Mouse (Mus musculus): ENCODE results near the gene Celf5. TPM values are rescaled to one million over a fixed set of nuclear protein-coding genes. Genes with fewer than 3 reads are reported as not detected.

Celf5 gene
- polyA plus RNA-seq, 1 experiment from 2014 or later: 61.3 TPM

DNA sequence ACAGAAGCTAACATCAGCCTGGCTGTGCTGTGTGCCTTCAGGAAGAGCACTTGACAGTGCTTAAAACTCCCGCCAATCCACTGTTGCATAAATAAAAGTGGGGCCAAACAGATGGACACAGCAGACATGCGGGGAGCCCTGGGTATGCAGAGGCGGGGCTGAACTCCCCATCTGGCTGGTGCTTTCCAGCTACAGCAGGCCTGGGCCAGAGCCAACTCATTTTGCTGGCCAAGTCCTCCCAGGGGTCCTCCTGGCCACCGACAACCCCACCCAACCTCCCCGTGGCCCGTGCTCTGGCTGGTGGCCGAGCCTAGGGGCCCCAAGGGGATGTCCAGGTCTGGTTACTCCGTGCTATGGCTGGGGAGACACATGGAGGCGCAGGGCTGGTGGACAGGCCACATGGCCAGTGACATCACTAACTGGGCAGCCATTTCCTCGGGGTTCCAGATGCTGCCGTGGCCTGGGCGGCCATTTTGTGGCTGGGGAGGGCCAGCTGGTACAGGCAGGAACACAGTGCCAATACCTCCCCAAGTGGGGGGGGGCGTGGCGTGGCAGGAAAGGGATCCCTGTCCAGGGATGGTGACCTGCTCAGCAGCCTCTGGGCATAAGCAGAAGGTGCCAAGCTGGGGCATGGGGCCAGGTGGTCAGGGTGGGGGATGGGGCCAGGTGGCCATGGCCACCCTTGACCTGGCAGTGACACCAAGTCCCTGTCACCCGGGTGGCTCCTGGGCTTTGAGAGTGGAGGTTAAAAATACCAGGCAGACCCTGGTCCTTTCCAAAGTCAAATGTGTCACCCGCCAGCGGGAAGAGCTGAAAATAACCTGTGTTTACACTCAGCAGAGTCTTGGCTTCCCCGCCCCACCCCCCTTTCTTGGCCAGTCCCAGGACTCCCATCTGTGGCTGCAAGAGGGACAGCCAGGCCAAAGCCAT, 70.8 kb downstream of the Celf5 start:
- H3K4me3 ChIP-seq: no peak overlapping the region

DNA sequence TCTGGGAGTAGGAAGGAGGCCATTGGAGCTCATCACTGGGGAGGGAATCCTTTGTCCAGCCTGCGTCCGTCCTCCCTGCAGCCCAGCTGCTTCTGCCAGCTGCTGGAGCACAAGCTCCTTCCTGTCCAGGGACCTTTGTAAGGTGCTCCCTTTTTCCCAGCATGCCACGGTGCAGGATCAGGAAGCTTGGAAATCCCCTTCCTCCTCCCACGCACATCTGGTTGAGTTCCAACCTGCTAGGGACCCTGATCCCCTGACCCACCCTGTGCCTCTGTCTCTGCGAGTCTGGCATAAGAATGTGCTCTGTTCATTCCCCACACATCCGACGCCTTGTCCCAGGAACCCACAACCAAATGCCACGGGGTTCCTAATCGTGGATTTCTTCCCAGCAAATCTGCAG, 71.5 kb downstream of the Celf5 start:
- H3K9ac ChIP-seq: no peak overlapping the region
- H3K27ac ChIP-seq: peak overlapping the region; percentile 77
- H3K36me3 ChIP-seq: peaks cover 36% of the 10 kb centered on the region
- peaks cover 99% of the 10 kb centered on the region for H3K4me1 ChIP-seq (replicated peaks)
- H3K9me3 ChIP-seq: no peaks in the 10 kb centered on the region
- WGBS: 74% methylated on average over 9 of the region's 9 CpGs
- no peak overlapping the region for H3K4me2 ChIP-seq
- ATAC-seq (ENCODE audit: low FRiP score): no peak
- H3K4me3 ChIP-seq: no peak overlapping the region
- peaks cover 34% of the 10 kb centered on the region for H3K27me3 ChIP-seq

More for the DNA sequence above, 70.8 kb downstream of the Celf5 start:
- peaks cover 28% of the 10 kb centered on the region for H3K36me3 ChIP-seq
- no peaks in the 10 kb centered on the region for H3K9me3 ChIP-seq
- peak overlapping the region; percentile 10; the same call in 1 of the 2 replicates for H3K9ac ChIP-seq
- 0 out of 2 replicates have a peak, but pooled peaks have one; percentile 4 for ATAC-seq (ENCODE audit: low FRiP score)
- peak overlapping the region; percentile 13; the same call in 1 of the 2 replicates for H3K4me2 ChIP-seq
- 55% methylated on average over 18 of the region's 18 CpGs for WGBS
- peaks cover 99% of the 10 kb centered on the region for H3K4me1 ChIP-seq (replicated peaks)
- peaks cover 26% of the 10 kb centered on the region for H3K27me3 ChIP-seq
- peak overlapping the region; percentile 77 for H3K27ac ChIP-seq

DNA sequence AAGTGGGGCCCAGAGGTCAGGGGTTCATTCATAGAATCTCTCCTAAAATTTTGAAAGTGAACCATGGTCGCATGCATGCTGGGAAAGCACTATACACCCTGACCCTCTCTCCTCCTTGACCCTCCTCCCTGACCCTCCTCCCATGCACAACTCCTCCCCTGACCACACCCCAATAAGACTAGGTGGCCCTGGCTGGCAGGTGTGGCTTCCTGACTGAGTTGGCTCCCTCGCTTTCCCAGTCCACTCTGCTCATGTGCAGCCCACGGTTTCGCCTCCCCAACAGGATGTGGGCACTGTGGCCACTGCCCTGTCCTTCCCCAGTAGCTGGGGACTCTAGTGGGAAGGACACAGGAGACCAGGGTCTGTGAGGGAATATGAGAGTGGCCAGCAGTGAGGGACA, 72.2 kb downstream of the Celf5 start:
- H3K4me3 ChIP-seq: no peak overlapping the region
- peaks cover 94% of the 10 kb centered on the region for H3K4me1 ChIP-seq (replicated peaks)
- peak overlapping the region; percentile 77 for H3K27ac ChIP-seq
- 72% methylated on average over 4 of the region's 4 CpGs for WGBS
- H3K9ac ChIP-seq: no peak overlapping the region; the same call in 1 of the 2 replicates
- peaks cover 40% of the 10 kb centered on the region for H3K27me3 ChIP-seq
- no peak overlapping the region for H3K4me2 ChIP-seq
- peaks cover 42% of the 10 kb centered on the region for H3K36me3 ChIP-seq
- H3K9me3 ChIP-seq: no peaks in the 10 kb centered on the region
- ATAC-seq (ENCODE audit: low FRiP score): no peak

GRCm38 (mm10) chr10:81409330-81409729, 73.2 kb downstream of the Celf5 start:
- Histone ChIP-seq H3K4me2 (0 out of 2 replicates have a peak overlapping the region, but pooled peaks have one; percentile 4), H3K9me3 (no peaks in the 10 kb centered on the region), H3K27ac (no peak overlapping the region), H3K27me3 (peaks cover 47% of the 10 kb centered on the region), H3K36me3 (peaks cover 50% of the 10 kb centered on the region), H3K4me1 (replicated peaks) (peaks cover 88% of the 10 kb centered on the region), H3K9ac (no peak overlapping the region), H3K4me3 (no peak overlapping the region)
- ATAC-seq (ENCODE audit: low FRiP score): no peak
- 13% methylated on average over 8 of the region's 8 CpGs for WGBS

Small RNA genes within 50 kb of the gene (microRNA-seq; reads per million reads assigned to microRNA genes)
- gene Gm25595 (not detected), gene Mir1191b (0.70 reads per million)

Other genes with a start within 250 kb of the Celf5 start
- 19.7 and 21.6 TPM in 2 replicates for gene Zfr2, start 249.6 kb downstream of the Celf5 start, polyA plus RNA-seq (2015; fragmentation: Nextera tagmentation; extraction: Ambion mirVana)
- gene Matk, start 229.8 kb downstream of the Celf5 start, polyA plus RNA-seq (2015; fragmentation: Nextera tagmentation; extraction: Ambion mirVana): 16.4 and 16.9 TPM in 2 replicates
- 134 and 144 TPM in 2 replicates for gene Mrpl54, start 215.8 kb downstream of the Celf5 start, polyA plus RNA-seq (2015; fragmentation: Nextera tagmentation; extraction: Ambion mirVana)
- 29.7 and 30.6 TPM in 2 replicates for gene Apba3, start 215.7 kb downstream of the Celf5 start, polyA plus RNA-seq (2015; fragmentation: Nextera tagmentation; extraction: Ambion mirVana)
- 4.5 and 5.2 TPM in 2 replicates for gene Tjp3, start 191.1 kb downstream of the Celf5 start, polyA plus RNA-seq (2015; fragmentation: Nextera tagmentation; extraction: Ambion mirVana)
- 97.2 and 102 TPM in 2 replicates for gene Pip5k1c, start 189.7 kb downstream of the Celf5 start, polyA plus RNA-seq (2015; fragmentation: Nextera tagmentation; extraction: Ambion mirVana)
- gene Cactin, start 161.6 kb downstream of the Celf5 start, polyA plus RNA-seq (2015; fragmentation: Nextera tagmentation; extraction: Ambion mirVana): 33.5 and 34.7 TPM in 2 replicates
- 4.6 and 5.6 TPM in 2 replicates for gene Tbxa2r, start 154.0 kb downstream of the Celf5 start, polyA plus RNA-seq (2015; fragmentation: Nextera tagmentation; extraction: Ambion mirVana)
- not detected in 2 replicates for gene Gipc3, start 139.4 kb downstream of the Celf5 start, polyA plus RNA-seq (2015; fragmentation: Nextera tagmentation; extraction: Ambion mirVana)
- gene Hmg20b, start 132.2 kb downstream of the Celf5 start, polyA plus RNA-seq (2015; fragmentation: Nextera tagmentation; extraction: Ambion mirVana): 47.3 and 50.4 TPM in 2 replicates
- 11.9 and 12.4 TPM in 2 replicates for gene Mfsd12, start 125.2 kb downstream of the Celf5 start, polyA plus RNA-seq (2015; fragmentation: Nextera tagmentation; extraction: Ambion mirVana)
- 1.0 and 1.1 TPM in 2 replicates for gene 4930404N11Rik, start 116.9 kb downstream of the Celf5 start, polyA plus RNA-seq (2015; fragmentation: Nextera tagmentation; extraction: Ambion mirVana)
- 121 and 126 TPM in 2 replicates for gene Fzr1, start 104.2 kb downstream of the Celf5 start, polyA plus RNA-seq (2015; fragmentation: Nextera tagmentation; extraction: Ambion mirVana)
- gene Dohh, start 98.3 kb downstream of the Celf5 start, polyA plus RNA-seq (2015; fragmentation: Nextera tagmentation; extraction: Ambion mirVana): 72.1 and 74.8 TPM in 2 replicates
- 6.5 and 8.1 TPM in 2 replicates for gene Gm48551, start 98.2 kb downstream of the Celf5 start, polyA plus RNA-seq (2015; fragmentation: Nextera tagmentation; extraction: Ambion mirVana)
- gene Gm48552, start 93.7 kb downstream of the Celf5 start, polyA plus RNA-seq (2015; fragmentation: Nextera tagmentation; extraction: Ambion mirVana): 2.0 and 2.3 TPM in 2 replicates
- 1.8 TPM in 2 replicates for gene Smim24, start 89.7 kb downstream of the Celf5 start, polyA plus RNA-seq (2015; fragmentation: Nextera tagmentation; extraction: Ambion mirVana)
- 21.3 and 22.4 TPM in 2 replicates for gene Nfic, start 27.1 kb downstream of the Celf5 start, polyA plus RNA-seq (2015; fragmentation: Nextera tagmentation; extraction: Ambion mirVana)
- gene Ncln, start 13.7 kb upstream of the Celf5 start, polyA plus RNA-seq (2015; fragmentation: Nextera tagmentation; extraction: Ambion mirVana): 56.0 and 62.1 TPM in 2 replicates
- 0.93 and 0.95 TPM in 2 replicates for gene S1pr4, start 17.4 kb upstream of the Celf5 start, polyA plus RNA-seq (2015; fragmentation: Nextera tagmentation; extraction: Ambion mirVana)
- 1.2 and 1.7 TPM in 2 replicates for gene Gna15, start 41.5 kb upstream of the Celf5 start, polyA plus RNA-seq (2015; fragmentation: Nextera tagmentation; extraction: Ambion mirVana)
- 79.8 and 82.4 TPM in 2 replicates for gene Gna11, start 62.5 kb upstream of the Celf5 start, polyA plus RNA-seq (2015; fragmentation: Nextera tagmentation; extraction: Ambion mirVana)
- 545 and 558 TPM in 2 replicates for gene Aes, start 76.8 kb upstream of the Celf5 start, polyA plus RNA-seq (2015; fragmentation: Nextera tagmentation; extraction: Ambion mirVana)
- 27.7 and 28.9 TPM in 2 replicates for gene Tle2, start 91.9 kb upstream of the Celf5 start, polyA plus RNA-seq (2015; fragmentation: Nextera tagmentation; extraction: Ambion mirVana)
- gene Tle6, start 118.4 kb upstream of the Celf5 start, polyA plus RNA-seq (2015; fragmentation: Nextera tagmentation; extraction: Ambion mirVana): 3.0 and 4.2 TPM in 2 replicates
- 1.8 and 2.7 TPM in 2 replicates for gene BC025920, start 123.6 kb upstream of the Celf5 start, polyA plus RNA-seq (2015; fragmentation: Nextera tagmentation; extraction: Ambion mirVana)
- 57.7 and 63.8 TPM in 2 replicates for gene Sirt6, start 145.1 kb upstream of the Celf5 start, polyA plus RNA-seq (2015; fragmentation: Nextera tagmentation; extraction: Ambion mirVana)
- 11.7 and 13.5 TPM in 2 replicates for gene Ankrd24, start 145.8 kb upstream of the Celf5 start, polyA plus RNA-seq (2015; fragmentation: Nextera tagmentation; extraction: Ambion mirVana)
- 6.2 and 6.4 TPM in 2 replicates for gene Gm10778, start 166.3 kb upstream of the Celf5 start, polyA plus RNA-seq (2015; fragmentation: Nextera tagmentation; extraction: Ambion mirVana)
- 17.5 and 18.3 TPM in 2 replicates for gene Zfp433, start 222.1 kb upstream of the Celf5 start, polyA plus RNA-seq (2015; fragmentation: Nextera tagmentation; extraction: Ambion mirVana)

Data from hindbrain, embryonic 13.5 days (tissue).